Mouse (Mus musculus) 3T3-L1 (cell line): ENCODE data around the gene Gm5737.

ENCODE experiments used
- DNase-seq: peaks from one replicate; pipeline ENCODE4 v3.0.0-alpha.2; 2015; ENCODE audit warnings: low read depth, low spot score

Gm5737 gene

DNA sequence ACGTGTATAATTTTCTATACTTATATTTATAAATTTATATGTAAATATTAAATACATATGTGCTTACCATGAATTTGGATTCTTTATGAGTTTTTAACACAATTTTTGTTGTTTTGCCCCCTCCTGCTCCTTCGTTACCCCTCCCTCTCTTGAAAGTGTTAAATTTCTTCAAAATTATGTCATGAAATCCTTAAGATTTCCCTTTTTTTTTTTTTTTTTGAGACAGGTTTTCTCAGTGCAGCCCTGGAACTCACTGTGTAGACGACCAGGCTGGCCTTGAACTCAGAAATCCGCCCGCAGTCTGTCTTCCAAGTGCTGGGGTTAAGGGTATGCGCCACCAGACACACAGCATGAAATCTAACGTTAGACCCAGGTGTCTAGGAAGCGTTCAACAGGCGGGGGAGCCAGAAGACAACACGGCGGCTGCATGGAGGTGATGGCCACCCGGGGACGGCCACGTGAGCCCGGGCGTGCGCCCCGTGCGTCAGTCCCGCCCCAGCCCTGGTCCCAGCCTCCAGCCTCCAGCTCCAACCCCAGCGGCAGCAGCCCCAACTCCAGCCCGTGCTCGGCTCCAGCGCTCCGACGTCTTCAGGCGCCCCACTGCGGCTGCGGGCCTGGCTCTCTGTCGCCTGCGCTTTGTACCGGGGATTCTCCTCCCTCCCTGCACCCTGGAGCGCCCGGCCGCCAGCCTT, 30.3 kb downstream of the Gm5737 start, which contains the start of gene Eef2k:
Eef2k (plus strand) TSS at position 487 of the 692 bp plus-strand sequence.
- DNase-seq = peak; percentile 92

DNA sequence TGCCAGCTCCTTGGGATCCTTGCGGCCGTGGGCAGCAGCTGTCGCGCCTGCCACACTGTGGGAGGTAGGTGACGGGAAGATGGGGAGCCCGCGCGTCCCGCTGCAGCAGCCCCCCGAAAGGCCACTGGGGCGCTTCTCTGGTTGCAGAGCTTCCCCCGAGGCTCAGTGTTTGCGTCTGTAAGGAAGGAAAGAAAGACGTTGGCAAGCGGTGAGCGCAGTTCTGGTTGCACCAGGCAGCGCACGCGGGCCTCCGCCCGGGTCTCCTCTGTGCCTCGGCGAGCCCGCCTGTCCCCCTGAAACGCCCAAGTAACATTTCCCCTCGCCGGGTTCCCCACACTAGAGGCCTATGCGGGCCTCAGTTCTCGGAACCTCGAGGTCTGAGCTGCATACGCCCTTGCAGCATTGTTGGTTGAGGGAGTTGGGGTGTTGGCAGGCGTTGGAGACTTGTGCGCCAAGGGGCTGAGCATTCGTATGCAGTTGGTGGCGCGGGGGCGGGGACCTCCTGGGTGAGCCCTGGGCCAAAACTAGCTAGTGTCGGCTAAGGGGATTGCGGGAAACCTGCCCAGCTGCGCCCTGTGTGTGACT, 31.0 kb downstream of the Gm5737 start:
- DNase-seq = peak; percentile 78

DNA sequence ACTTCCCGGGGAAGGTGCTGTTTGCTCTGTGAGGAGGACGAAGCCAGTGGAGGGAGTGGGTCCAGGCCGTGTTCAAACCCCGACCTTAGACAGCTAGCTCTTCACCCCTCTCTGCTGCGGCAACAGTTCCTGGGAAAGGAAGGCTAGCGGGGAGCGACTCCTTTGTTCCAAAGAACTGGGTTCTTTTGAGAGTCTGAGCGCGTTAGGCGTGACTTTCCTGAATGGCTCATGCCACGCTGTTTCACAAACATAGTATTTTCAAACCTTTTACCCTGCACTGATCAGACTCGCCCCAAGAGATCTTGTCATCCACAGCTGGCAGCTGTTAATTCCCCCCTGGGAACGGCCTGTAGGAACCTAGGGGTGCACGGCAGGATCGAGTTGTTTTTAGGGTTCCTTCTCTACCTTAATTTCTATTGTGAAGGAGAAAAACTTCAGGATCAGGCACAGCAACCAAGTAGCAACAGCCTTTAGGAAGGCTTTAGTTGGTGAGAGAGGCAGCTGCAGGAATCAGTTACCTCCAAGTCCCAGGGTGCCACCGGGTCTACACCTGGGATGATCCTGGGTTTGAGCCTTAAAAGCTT, 31.8 kb downstream of the Gm5737 start:
- DNase-seq = peak; percentile 32

DNA sequence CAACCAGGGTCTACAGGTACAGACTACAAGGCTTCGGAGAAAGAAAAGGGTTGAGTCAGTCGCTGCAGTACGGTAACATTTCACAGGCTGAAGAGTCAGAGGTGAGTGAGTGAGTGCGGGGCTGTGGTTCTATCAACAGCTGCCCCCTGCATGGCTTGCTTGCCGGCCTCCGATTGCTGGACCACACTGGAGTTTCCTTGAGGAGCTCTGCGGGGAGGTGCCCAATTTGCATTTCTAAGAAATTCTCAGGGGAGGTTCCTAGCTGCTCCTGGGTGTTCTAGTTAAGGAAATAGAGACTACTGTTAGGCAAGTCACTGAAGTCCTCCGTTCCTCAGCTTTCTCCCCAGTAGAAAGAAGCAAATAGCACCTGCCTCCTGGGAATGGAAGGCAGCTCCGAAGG, 32.5 kb downstream of the Gm5737 start:
- no peak for DNase-seq

DNA sequence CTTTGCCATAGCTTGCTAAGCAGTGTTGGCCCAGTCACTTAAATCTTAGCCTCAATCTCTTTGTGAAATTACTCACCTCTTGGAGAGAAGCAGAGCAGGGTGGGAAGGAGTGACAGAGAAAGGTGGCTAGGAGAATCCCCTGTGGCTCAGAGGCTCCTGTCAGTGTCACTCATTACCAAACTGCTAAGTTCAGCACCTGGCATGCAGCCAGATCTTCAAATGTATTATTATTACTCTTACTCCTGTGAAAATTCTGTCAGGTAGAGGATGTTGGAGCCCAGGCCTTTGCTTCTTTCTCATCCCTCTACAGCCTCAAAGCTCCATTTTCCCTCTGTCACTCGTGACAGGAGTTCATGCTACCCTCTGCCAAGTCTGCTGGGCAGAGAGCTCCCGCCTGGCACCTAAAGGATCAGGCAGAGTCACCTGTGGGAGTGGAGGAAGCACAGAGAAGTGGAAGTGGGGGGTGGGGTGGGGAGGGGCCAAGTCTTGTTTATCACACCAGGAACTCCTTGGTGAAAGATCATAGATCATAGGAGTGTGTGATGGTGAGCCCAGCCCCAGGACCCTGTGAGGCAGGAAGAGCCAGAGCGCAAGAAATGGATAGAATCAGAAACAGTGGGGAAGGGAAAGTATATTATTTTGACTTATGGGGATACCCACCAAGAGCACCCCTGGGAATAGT, 36.8 kb downstream of the Gm5737 start:
- DNase-seq = no peak

DNA sequence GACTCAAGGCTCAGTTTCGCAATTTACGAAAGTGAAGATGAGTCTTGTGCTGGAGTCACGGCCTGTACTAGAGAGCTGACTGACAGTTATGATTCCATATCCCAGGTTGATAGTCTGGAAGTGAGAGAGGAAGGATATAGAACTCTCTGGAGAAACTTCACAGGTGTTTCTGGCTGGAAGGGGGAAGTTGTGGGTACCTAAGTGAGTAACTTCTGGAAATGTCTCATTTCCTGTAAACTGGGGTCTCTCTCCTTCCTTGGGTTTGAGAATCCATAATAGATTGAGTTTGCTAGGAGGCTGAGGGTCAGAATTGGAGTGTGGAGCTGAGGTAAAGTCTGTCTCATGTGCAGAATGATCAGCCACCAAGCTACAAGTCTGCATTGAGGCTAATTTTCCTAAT, 38.0 kb downstream of the Gm5737 start:
- no peak for DNase-seq

DNA sequence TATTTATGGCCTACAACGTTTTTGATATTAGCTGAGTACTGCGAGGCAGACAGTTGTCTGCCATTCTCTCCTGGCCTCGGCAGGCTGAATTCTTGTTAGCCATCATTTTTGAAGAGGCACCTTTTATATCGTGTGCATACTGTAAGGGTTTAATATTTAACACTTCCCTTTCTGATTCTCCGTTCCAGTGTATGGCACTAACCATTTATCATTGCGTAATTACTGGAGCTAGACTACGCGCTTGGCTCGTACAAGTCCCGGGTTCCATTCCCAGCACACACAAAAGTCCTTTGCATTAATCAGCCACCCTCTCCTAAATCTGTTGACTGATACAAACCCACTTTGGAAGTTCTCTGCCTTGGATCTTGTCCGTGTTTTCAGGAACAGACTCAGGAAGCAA, 47.7 kb downstream of the Gm5737 start:
- no peak for DNase-seq

DNA sequence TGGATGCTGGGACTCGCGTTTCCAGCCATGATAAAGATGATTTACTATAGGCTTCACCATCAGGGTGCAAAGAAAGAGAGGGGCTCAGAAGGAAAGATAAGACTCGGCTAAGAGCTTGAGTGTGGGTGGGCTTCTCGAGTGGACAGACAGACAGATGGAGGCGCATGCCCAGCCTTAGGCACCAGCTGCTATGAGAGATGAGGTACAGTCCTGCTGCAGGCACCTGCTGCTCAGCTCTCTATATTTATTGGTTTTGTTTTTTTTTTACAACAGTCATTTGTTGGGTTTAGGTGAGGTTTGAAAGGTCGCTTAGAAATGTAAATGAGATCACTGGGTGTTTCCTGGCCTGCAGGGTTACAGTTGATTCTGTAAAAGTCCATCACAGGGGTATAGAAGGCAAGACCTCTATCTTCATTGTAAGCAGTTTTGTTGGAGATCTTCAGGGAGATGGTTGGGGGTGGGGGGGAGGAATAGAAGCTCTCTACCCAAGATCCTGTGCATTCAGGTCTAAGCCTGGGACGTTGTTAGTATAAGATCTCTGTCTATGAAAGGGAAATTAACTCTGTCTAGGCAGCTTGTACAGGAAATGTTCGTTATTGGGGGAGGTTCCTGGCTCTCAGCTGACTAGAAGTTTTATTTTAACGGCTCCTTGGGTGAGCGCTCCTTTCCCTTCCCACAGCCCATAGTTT, 48.8 kb downstream of the Gm5737 start:
- DNase-seq = no peak

DNA sequence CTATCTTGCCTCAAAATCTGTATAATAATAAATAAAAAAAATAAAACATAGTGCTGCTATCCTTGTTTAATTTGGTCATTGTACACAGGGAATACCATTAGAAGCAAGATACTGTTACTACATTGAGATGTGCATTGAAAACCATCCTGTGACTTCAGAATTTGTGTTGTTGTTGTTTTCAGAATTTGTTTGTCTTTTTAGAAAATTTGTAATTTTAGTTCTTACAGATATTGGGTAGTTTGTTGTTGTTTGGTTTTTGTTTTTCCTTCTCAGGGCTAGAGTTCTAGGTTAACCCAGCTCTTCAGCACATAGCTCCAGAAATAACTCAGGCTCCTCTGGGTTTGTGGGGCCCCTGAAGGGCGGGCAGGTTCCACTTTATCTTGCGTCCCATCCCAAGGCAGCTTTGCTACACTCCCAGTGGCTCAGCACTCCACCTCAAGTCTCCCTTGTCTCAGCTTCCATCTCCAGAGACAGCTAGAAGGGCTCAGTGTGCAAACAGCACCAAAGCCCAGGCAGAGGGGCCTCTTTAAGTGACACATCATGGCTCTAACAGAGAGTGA, 49.4 kb downstream of the Gm5737 start:
- DNase-seq = no peak

DNA sequence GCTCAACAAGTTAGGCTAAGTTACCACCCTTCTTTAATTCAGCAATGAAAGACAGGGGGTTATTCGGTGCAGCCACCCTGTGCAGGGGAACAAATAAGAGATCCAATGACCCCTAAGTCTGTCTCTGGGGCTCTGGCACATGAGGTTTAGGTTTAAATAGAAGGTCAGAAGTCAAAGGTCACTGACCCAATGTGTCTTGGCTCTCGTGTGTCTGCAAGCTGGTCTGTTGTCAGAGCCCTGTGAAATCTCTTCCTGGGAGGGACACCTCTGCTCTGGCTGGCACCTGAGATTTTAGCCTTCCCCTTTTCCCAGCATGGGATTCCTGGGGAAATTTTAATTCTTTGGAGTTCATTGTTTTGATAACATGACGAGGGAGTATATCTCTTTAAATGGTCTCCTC, 50.0 kb downstream of the Gm5737 start:
- DNase-seq = no peak

DNA sequence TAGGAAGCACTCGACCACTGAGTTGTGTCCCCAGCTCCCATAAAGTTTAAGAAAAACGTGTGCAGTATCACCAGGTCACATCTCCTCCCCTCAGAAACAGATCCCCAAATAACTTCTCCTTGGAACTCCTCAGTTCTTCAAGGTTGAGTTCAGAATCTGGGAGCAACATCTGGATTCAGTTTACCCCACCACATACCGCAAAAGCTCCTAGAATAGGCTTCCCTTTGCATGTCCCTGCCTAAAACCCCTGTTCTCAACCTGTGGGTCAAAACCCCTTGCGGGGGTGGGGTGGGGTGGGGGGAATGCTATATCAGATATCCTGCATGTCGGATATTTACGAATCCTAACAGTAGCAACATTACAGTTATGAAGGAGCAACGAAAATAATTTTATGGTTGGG, 50.5 kb downstream of the Gm5737 start:
- DNase-seq = no peak

DNA sequence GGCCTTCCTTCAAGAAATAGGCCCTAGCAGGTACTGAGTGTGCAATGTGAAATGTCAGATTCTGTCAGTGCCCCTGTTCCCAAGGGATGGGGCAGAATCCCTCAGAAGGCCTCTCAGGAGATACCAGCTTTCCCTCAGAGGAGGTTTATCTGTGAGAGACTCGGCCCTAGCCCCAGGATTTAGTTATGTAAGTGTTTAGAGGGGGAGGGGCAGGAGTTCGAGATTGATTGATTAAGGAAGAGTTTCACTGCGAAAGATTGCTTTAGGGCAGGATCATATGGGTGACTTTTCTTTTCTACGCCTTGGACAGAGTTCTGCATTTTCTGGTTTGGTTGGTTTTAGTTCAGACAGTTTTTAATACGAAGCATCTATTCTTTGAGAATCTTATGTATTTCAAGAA, 51.3 kb downstream of the Gm5737 start:
- no peak for DNase-seq

DNA sequence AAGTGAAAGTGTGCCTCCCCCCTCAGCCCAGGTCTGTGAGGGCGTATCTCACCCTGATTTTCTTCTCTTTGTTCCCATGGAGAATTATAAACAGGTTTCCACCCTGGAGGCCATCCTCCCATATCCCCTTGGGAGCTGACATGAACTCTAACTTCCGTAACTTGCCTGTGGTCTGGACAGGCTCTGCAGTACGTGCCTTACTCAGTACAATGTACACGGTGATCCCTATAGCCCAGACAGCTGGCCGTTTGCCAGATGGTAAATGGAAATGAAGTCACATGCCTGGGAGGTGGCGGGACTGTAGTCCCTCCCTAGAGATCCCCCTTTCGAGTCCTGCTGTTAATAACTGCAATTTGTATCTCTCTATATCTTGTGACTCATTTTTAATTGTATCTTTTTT, 52.9 kb downstream of the Gm5737 start:
- DNase-seq = peak; percentile 82

DNA sequence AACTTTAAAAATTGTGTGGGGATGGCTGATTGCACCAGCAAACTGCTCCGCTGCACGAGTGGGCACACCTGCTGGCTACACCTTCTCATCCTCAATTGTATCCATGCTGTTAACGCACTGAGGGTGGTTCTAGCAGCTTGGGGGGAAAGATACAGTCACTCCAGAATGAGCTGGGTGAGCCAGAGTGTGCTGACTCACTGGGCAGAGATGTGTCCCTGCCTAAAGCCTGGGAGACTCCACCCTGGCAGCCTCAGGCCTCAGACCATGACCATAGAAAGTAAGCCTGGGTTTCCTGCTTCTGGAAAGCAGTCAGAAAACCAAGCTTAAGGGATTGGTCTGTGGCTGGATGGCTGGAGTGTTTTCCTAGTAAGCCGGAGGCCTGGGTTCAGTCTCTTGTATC, 53.7 kb downstream of the Gm5737 start:
- peak; percentile 91 for DNase-seq

DNA sequence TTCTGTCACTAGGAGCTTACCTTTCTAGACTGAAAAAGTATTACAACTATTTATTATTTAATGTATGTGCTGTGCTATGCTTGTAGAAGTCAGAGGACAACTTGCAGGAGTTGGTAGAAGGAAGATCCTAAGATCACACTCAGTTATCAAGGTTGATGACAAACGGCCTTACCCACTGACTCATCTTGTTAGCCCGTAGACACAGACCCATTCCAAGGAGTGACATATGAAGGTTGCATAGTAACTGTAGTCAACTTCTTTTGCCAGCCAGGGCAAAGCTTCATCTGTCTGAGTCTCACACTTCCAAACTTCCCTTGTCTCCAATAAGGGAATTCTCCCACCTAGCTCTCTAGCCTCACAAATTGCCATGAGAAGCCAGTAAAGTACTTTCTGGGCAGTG, 54.5 kb downstream of the Gm5737 start:
- DNase-seq = peak; percentile 64

DNA sequence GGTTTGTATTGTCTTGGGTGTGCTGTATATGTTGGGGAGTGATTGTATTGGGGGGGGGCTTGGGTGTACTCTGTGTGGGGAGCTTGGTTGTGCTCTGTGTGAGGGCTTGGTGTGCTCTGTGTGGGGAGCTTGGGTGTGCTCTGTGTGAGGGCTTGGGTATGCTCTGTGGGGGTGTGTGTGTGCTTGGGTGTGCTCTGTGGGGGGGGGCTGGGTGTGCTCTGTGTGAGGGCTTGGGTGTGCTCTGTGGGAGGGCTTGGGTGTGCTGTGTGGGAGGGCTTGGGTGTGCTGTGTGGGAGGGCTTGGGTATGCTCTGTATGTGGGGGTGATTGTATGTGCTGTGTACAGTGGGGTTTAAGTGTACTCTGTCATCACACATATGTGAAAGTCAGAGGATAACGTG, 55.6 kb downstream of the Gm5737 start:
- no peak for DNase-seq

DNA sequence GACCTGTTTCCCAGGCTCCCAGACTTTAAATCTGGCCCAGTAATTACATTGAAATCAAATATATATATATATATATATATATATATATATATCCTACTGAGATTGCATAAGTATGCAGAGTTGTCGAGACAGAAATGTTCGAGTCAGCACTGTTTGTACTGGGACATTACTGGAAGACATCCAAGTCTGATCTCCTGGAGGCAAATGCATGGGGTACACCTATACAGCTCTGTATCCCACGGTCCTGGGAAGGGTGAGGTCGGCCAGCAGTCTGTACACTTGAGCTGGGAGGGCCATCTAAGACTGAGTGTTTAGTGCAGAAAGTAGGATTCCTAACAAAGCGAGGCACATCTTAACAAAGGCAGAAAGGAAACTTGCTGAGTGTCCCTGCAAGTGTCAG, 57.7 kb downstream of the Gm5737 start:
- DNase-seq = peak; percentile 13

DNA sequence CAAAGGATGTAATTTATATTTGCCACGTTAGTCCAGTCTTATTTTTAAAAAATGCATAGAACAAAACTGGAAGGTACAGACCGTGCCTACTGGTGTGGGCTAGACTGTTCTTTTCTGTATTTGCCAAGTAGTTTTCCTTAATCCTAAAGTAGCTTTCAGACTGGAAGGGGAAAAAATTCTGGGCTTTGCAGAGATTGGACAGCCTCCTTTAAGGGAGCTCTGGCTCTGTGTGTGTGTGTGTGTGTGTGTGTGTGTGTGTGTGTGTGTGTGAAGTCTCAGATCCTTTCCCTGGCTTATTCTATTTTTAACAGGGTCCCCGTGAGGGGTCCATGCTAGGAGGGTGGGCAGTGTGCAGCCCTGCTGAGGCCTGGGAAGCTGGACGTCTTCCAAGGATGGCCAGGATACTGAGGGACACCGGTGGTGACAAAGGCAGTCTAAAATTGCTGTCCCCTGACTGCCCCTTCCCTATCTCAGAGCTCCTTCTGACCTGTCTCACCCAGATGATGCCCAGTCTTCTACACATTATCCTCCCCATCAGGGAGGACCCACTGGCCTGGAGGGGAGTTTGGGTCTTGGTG, 58.4 kb downstream of the Gm5737 start:
- DNase-seq = no peak

DNA sequence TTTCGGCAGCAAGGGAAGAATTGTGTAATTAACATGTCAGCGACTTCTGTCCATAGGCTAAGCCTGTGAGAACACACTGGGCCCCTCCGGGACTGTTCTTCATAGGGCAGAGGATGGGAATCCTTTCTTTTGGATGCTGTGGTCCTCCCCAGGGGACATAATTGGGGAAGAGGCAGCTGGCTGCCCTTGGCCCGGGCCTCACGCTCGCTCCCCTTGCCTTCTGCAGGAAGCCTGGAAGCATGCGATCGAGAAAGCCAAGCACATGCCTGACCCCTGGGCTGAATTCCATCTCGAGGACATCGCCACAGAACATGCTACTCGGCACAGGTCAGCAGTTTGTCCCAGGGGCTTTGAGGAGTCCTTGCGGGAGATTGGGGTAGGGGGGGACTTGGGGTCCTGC, 60.9 kb downstream of the Gm5737 start:
- no peak for DNase-seq

DNA sequence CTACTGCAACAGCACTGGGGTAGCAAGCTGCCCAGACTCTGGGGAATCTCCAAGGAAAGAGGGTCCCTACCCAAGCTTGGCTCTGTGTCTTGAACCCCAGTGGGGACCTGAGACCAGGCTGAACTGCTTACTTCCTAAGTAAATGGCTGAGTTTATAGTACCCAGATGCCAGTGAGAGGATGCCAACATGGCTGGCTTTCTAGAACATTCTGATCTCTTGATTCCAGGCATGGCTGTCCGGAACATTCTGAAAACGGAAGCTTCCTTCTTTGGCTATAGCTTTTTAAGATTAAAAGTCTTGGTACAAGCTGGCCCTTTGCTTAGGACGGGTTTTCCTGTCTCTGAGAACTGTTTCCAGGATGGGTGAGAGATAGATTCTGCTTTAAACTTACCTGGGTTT, 61.9 kb downstream of the Gm5737 start:
- no peak for DNase-seq

DNA sequence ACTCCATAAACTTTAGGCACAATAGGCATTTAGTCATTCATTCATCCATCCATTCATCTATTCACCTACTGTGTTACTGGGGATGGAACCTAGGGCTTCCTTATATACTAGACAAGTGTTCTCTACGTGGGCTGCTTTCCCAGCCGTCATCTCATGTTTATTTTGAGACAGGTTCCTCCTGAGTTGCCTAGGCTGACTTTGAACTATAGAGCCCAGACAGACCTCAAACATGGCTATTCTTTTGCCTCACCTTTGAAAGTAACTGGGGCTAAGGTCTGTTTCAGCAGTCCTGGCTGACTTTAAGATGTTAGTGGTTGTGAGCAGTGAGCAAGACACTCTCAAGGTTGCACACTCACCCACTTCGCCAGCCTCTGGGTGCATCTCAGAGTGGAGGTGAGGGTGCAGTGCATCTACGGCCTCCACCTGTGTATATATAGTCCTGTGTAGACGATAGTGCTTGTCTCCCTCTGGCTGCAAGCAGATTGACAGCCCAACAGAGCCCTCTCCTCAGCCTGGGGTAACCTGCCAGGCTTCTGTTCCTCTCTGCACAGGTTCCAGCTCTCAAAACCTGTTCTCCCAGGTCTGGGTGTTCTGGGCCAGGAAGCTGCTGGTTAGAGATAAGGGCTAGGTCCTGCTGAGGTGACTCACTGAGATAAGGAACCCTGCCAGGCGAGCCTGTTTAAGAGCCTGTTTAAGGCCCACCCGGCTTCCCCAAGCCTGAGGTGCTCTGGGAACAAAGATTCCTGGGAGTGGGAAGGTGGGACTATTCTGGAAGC, 62.8 kb downstream of the Gm5737 start:
- no peak for DNase-seq
